Mouse (Mus musculus) heart, embryonic 14.5 days (tissue): ENCODE data around the gene Scube3. TPM values are rescaled to one million over a fixed set of nuclear protein-coding genes. Genes with fewer than 3 reads are reported as not detected.

ENCODE experiments used
- ATAC-seq: fragments of 200-750 bp; cut with Nextera tagmentation; 2 replicates; pipeline ENCODE4 v1.8.0; 2017; ENCODE audit warnings: low read depth, moderate TSS enrichment; ENCODE audit not compliant: insufficient number of reproducible peaks, insufficient read depth, low FRiP score
- H3K27ac ChIP-seq, 2 experiments: fragments of 200-500 bp in 1 of 2; fragments of 300-500 bp in 1 of 2; sonication (generic) in 1 of 2; replicated peaks in 1 of 2; 2 replicates each; pipeline ENCODE4 v1.5.1; 2012 to 2014; ENCODE audit warnings: low read depth in 2 of 2, low read length in 2 of 2, control low read depth in 1 of 2, mild to moderate bottlenecking in 1 of 2, mixed read lengths in 1 of 2; ENCODE audit not compliant: control insufficient read depth in 1 of 2, insufficient read depth in 1 of 2
- H3K27me3 ChIP-seq: fragments of 300-500 bp; sonication (generic); 2 replicates; pipeline ENCODE4 v1.6.1; 2014; ENCODE audit warnings: mild to moderate bottlenecking, low read length, control low read depth; ENCODE audit not compliant: control insufficient read depth, insufficient read depth
- H3K36me3 ChIP-seq: fragments of 300-500 bp; sonication (generic); 2 replicates; pipeline ENCODE4 v1.6.1; 2014; ENCODE audit warnings: mild to moderate bottlenecking, control low read depth, low read length, mixed read lengths; ENCODE audit not compliant: control insufficient read depth, insufficient read depth
- H3K4me1 ChIP-seq, 2 experiments: fragments of 200-500 bp in 1 of 2; fragments of 300-500 bp in 1 of 2; sonication (generic) in 1 of 2; 2 replicates each; pipeline ENCODE4 v1.6.1; 2012 to 2014; ENCODE audit warnings: low read length in 2 of 2, control low read depth in 1 of 2, mixed read lengths in 1 of 2; ENCODE audit not compliant: control insufficient read depth in 2 of 2, insufficient read depth in 2 of 2
- H3K4me2 ChIP-seq: fragments of 300-500 bp; sonication (generic); 2 replicates; pipeline ENCODE4 v1.6.1; 2014; ENCODE audit warnings: mild to moderate bottlenecking, low read length
- H3K4me3 ChIP-seq, 2 experiments: fragments of 200-500 bp in 1 of 2; fragments of 300-500 bp in 1 of 2; sonication (generic) in 1 of 2; 2 replicates each; pipeline ENCODE4 v1.5.1; 2012 to 2014; ENCODE audit warnings: low read length in 2 of 2, mild to moderate bottlenecking in 2 of 2, control low read depth in 1 of 2, low read depth in 1 of 2, moderate library complexity in 1 of 2; ENCODE audit not compliant: control insufficient read depth in 1 of 2, insufficient read depth in 1 of 2
- H3K9ac ChIP-seq: fragments of 300-500 bp; sonication (generic); 2 replicates; pipeline ENCODE4 v1.6.1; 2014; ENCODE audit warnings: mild to moderate bottlenecking, low read length
- H3K9me3 ChIP-seq: fragments of 300-500 bp; sonication (generic); 2 replicates; pipeline ENCODE4 v1.6.1; 2016; ENCODE audit warnings: low read length, control low read depth; ENCODE audit not compliant: control insufficient read depth
- WGBS: fragments of 180-500 bp; shearing (Covaris S2); extraction: QIAGEN DNeasy Blood & Tissue Kit; methylation state at CpG from one replicate; pipeline ENCODE4 v1.1.7; 2014; 5-methylcytosine and 5-hydroxymethylcytosine counted together
- polyA plus RNA-seq: library from polyadenylated mRNA; unstranded; fragments of >200 nt; fragmentation: Nextera tagmentation; extraction: Ambion mirVana; gene quantifications from 2 replicates; pipeline ENCODE4 v1.2.1, GENCODE M21; 2014

Scube3 gene
- polyA plus RNA-seq, 1 experiment from 2014 or later = 1.4 TPM

DNA sequence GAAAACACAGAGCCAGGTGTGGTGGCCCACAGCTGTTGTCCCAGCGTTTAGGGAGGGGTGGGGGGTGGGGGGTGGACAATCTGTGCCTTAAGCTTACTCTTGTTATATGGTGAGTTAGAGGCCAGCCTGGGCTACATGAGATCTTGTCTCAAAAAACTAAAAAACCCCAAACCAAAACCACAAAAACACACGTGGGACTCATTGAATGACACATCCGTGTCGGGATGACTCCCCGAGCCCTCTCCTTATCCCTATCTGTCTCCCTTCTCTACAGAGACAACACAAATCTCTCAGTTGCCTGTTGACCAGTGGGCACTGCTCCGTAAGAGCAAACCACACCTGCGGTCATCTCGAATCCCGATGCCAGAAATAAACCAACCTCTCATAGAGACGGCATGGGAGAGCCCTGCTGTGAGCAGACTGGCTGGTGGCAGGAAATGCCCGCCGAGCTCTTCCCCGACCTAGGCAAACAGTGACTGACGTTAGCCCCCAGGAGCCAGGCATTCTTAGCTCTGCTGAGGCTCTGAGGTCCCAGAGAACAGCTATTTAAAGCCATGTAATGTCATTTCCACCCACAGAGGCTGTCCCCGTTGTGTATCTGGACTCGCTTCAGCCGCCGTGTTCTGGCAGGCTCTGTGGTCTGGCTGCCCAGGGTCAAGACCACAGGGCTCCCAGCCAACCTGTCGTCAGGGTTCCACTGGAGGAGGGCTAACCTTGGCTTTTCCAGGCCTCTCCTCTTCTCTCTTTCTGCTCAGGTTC, 24.3 kb upstream of the Scube3 start:
- WGBS = 21% methylated on average over 19 of the region's 19 CpGs
- H3K4me2 ChIP-seq = peak overlapping the region; percentile 37
- peak; percentile 33; the same call in 1 of the 2 replicates for ATAC-seq
- no peak overlapping the region for H3K4me3 ChIP-seq
- H3K27ac ChIP-seq = peak overlapping the region; percentile 49 to 75
- H3K9me3 ChIP-seq = no peaks in the 10 kb centered on the region
- no peaks in the 10 kb centered on the region for H3K36me3 ChIP-seq
- peak overlapping the region; percentile 38; the same call in 1 of the 2 replicates for H3K9ac ChIP-seq
- H3K27me3 ChIP-seq = no peaks in the 10 kb centered on the region
- peaks cover 7 to 9% of the 10 kb centered on the region in 2 experiments; a peak in 3 of 4 replicates for H3K4me1 ChIP-seq

DNA sequence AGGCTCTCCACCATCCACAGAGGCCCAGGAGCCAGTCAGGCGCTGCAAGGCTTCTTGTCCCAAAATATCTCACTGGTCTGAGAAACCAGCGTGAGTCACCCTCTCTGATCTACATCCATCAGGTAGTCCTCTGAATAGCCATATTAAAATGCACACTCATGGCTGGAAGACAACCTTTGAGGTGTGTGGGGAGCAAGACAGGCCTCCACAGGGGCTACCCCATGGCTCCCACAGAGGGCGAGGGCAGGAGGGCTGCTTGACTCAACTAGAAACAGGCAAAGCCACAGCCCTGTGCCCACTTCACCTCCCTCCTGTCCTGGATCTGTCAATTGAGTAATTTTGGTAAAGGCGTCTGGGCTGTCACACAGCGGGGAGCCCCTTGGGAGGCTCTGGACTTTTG, 21.5 kb upstream of the Scube3 start:
- no peaks in the 10 kb centered on the region for H3K36me3 ChIP-seq
- no peaks in the 10 kb centered on the region for H3K9me3 ChIP-seq
- 85% methylated on average over 5 of the region's 5 CpGs for WGBS
- no peaks in the 10 kb centered on the region for H3K27me3 ChIP-seq
- peaks cover 7% of the 10 kb centered on the region in 2 experiments; a peak in 3 of 4 replicates for H3K4me1 ChIP-seq
- H3K27ac ChIP-seq = no peak overlapping the region
- H3K4me3 ChIP-seq = no peak overlapping the region
- no peak overlapping the region for H3K9ac ChIP-seq
- no peak overlapping the region for H3K4me2 ChIP-seq
- ATAC-seq = no peak

DNA sequence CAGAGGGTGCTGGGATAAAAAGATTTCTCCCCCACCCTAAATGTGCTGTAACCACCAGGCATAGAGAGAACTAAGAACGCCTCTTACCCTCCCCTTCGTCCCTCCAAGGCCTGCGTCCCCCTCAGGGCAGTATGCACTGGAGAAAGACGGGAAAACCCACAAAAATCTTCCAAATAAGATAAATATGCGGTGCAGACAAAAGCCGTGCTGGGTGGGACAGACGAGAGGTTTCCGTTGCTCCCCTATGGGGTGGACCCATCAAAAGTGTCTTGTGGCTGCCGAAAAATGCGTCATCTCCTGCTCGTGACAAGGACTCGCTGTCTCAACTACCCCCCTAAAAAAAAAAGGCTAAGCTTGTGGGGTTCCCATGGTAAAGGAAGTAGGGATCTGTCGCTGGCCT, 19.0 kb upstream of the Scube3 start:
- Histone ChIP-seq H3K27ac (no peak overlapping the region), H3K4me3 (no peak overlapping the region), H3K36me3 (no peaks in the 10 kb centered on the region), H3K9ac (0 out of 2 replicates have a peak overlapping the region, but pooled peaks have one; percentile 25), H3K4me1 (peaks cover 2 to 3% of the 10 kb centered on the region in 2 experiments; a peak in 3 of 4 replicates), H3K4me2 (no peak overlapping the region), H3K27me3 (no peaks in the 10 kb centered on the region), H3K9me3 (no peaks in the 10 kb centered on the region)
- WGBS = 68% methylated on average over 13 of the region's 13 CpGs
- no peak for ATAC-seq

DNA sequence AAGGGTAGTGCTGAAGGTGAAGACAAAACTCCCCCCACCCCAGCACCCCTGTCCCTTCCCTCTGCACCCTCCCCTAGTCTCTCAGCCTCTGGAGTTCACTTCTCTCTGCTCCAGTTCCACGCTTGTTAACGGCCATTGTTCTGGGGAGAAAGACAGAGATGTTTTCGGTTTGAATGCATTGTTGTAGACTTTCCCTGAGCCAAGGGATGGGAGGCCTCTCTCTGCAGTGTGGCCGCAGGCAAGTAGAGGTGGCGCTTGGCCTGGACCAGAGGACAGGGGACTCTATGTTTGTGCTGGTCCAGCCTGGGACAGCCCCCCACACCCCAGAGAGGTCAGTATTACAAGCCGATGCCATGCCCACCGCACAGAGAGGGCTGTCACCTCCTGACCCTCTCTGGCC, 18.3 kb upstream of the Scube3 start:
- H3K9me3 ChIP-seq = no peaks in the 10 kb centered on the region
- 55% methylated on average over 7 of the region's 7 CpGs for WGBS
- H3K27me3 ChIP-seq = no peaks in the 10 kb centered on the region
- no peak for ATAC-seq
- no peak overlapping the region for H3K9ac ChIP-seq
- H3K36me3 ChIP-seq = no peaks in the 10 kb centered on the region
- no peak overlapping the region for H3K27ac ChIP-seq
- H3K4me2 ChIP-seq = no peak overlapping the region
- H3K4me3 ChIP-seq = no peak overlapping the region
- no peaks in the 10 kb centered on the region for H3K4me1 ChIP-seq

DNA sequence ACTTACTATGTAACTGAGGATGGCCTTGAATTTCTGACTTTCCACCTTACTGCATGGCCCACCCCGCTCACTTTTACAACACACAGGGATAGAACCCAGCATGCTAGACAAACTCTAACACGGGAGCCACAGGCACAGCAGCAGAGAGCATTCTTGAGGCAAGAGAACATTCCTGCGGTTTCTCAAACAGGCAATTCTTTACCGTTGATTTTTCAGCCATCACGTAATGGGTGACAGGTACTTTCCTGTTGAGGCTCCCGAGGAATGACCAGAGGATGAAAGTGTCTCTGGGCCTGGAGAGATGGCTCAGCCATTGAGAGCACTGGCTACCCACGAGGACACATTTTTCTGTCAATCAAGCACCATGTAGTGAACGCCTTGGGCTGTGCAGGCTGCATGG, 17.6 kb upstream of the Scube3 start:
- no peaks in the 10 kb centered on the region for H3K9me3 ChIP-seq
- no peak overlapping the region for H3K27ac ChIP-seq
- no peak overlapping the region for H3K4me2 ChIP-seq
- no peak for ATAC-seq
- H3K27me3 ChIP-seq = no peaks in the 10 kb centered on the region
- H3K9ac ChIP-seq = no peak overlapping the region
- H3K4me1 ChIP-seq = no peaks in the 10 kb centered on the region
- H3K4me3 ChIP-seq = no peak overlapping the region
- 59% methylated on average over 8 of the region's 8 CpGs for WGBS
- H3K36me3 ChIP-seq = no peaks in the 10 kb centered on the region

DNA sequence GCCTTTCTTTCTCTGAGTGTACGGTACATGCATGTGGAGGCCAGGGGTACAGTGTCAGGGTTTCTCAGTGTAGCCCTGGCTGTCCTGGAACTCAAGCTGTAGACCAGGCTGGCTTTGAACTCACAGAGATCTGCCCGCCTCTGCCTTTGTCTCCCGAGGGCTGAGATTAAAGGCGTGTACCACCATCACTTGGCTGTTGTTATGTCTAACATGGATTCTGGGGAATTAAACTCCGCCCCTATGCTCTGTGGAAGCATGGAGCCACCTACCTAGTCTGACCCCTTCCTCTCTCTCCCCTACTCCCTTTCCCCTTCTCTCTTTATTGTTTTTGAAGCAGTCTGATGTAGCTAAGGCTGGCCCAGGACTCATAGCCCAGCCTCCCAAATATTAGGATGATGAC, 12.1 kb upstream of the Scube3 start:
- H3K27ac ChIP-seq = no peak overlapping the region
- 86% methylated on average over 5 of the region's 5 CpGs for WGBS
- H3K4me2 ChIP-seq = no peak overlapping the region

DNA sequence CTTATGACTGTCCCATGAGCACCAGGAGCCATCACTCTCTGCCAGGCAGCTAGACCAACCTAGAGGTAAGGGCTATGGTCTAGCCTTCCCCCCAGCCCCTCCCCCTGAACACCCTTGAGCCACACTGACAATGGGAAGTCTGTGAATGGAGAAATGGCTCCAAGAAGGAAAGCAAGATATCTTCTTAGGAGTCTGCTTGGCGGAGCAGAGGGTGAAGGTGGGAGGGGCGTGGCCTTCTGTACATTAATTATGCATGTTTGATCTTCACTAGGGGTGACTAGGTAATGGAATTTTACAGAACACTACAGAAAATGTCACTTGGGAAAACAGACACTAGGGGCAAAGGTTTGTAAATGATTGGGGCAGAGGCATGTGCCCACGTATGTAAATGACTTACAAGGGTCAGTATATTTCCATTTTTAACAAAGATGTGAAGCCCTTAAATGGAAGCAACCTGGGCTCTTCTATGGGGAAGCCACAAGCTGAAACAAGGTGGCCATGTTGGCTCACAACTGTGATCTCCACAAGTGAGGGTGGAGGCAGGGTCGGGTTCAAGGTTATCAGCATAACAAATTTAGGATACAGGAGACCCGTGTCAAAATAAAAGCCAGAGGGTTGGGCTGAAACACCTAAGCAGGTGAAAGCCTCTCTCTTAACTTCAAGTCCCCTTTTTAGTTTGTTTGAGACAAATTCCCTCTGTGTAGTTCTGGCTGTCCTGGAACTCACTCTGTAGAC, 11.4 kb upstream of the Scube3 start:
- Histone ChIP-seq H3K27me3 (0 out of 2 replicates have a peak, but pooled peaks cover 3% of the 10 kb centered on the region), H3K4me3 (no peak overlapping the region), H3K4me2 (no peak overlapping the region), H3K9ac (no peak overlapping the region), H3K27ac (no peak overlapping the region), H3K9me3 (no peaks in the 10 kb centered on the region), H3K36me3 (no peaks in the 10 kb centered on the region), H3K4me1 (no peaks in the 10 kb centered on the region; a peak in 1 of 4 replicates)
- no peak for ATAC-seq
- 58% methylated on average over 5 of the region's 5 CpGs for WGBS

More for the DNA sequence above, 12.1 kb upstream of the Scube3 start:
- Histone ChIP-seq H3K36me3 (no peaks in the 10 kb centered on the region), H3K27me3 (0 out of 2 replicates have a peak, but pooled peaks cover 3% of the 10 kb centered on the region), H3K9me3 (no peaks in the 10 kb centered on the region), H3K9ac (no peak overlapping the region), H3K4me1 (no peaks in the 10 kb centered on the region; a peak in 1 of 4 replicates), H3K4me3 (no peak overlapping the region)
- ATAC-seq = no peak
